Mouse (Mus musculus) naive thymus-derived CD4-positive, alpha-beta T cell, adult 2 months (primary cell): Measurements from ENCODE around the gene Tada2b.

ENCODE experiments used
- DNase-seq: peaks from one replicate; pipeline ENCODE4 v3.0.0-alpha.2; 2011; ENCODE audit warnings: low read depth

The Tada2b gene

GRCm38 (mm10) chr5:36479735-36480134, 4.3 kb downstream of the Tada2b start:
- no peak for DNase-seq

GRCm38 (mm10) chr5:36478540-36479420, 5.3 kb downstream of the Tada2b start:
- peak; percentile 34 for DNase-seq

- no peak for DNase-seq
Observed at GRCm38 (mm10) chr5:36477486-36477885, 6.6 kb downstream of the Tada2b start.

- DNase-seq: peak; percentile 88
Observed at GRCm38 (mm10) chr5:36474283-36474682, 9.8 kb downstream of the Tada2b start.

GRCm38 (mm10) chr5:36472876-36473655, 11.0 kb downstream of the Tada2b start:
- DNase-seq: no peak

- no peak for DNase-seq
Observed at GRCm38 (mm10) chr5:36471206-36471605, 12.9 kb downstream of the Tada2b start.

GRCm38 (mm10) chr5:36465889-36466288, 18.2 kb downstream of the Tada2b start:
- peak; percentile 18 for DNase-seq

- DNase-seq: peak; percentile 99
Observed at GRCm38 (mm10) chr5:36464709-36465661, 19.1 kb downstream of the Tada2b start, which contains the start of gene Grpel1. Gene Grpel1, plus strand, starts transcription at chr5:36464998.

- DNase-seq: no peak
Observed at GRCm38 (mm10) chr5:36463391-36463790, 20.7 kb downstream of the Tada2b start.

GRCm38 (mm10) chr5:36462810-36463209, 21.3 kb downstream of the Tada2b start:
- DNase-seq: peak; percentile 91

- no peak for DNase-seq
Observed at GRCm38 (mm10) chr5:36461231-36461630, 22.9 kb downstream of the Tada2b start.

GRCm38 (mm10) chr5:36460712-36461111, 23.4 kb downstream of the Tada2b start:
- DNase-seq: no peak

GRCm38 (mm10) chr5:36458926-36459325, 25.2 kb downstream of the Tada2b start:
- peak; percentile 85 for DNase-seq

GRCm38 (mm10) chr5:36457706-36458105, 26.4 kb downstream of the Tada2b start:
- no peak for DNase-seq

- no peak for DNase-seq
Observed at GRCm38 (mm10) chr5:36452821-36453220, 31.3 kb downstream of the Tada2b start.

GRCm38 (mm10) chr5:36451872-36452389, 32.2 kb downstream of the Tada2b start:
- no peak for DNase-seq

- DNase-seq: no peak
Observed at GRCm38 (mm10) chr5:36451119-36451518, 33.0 kb downstream of the Tada2b start.

- DNase-seq: no peak
Observed at GRCm38 (mm10) chr5:36449710-36450358, 34.3 kb downstream of the Tada2b start.

GRCm38 (mm10) chr5:36447872-36448271, 36.2 kb downstream of the Tada2b start:
- no peak for DNase-seq

GRCm38 (mm10) chr5:36446166-36446890, 37.8 kb downstream of the Tada2b start:
- DNase-seq: no peak
